Mouse (Mus musculus) kidney, adult 2 months (tissue): ENCODE measurements around the gene Rarb.

Experiments
- CTCF ChIP-seq: fragments of 200-500 bp; conservative IDR thresholded peaks from 2 replicates; pipeline ENCODE4 v1.5.1; 2011; ENCODE audit warnings: low read depth, mild to moderate bottlenecking, control low read depth, low read length, moderate library complexity, mixed read lengths; ENCODE audit not compliant: insufficient read depth, insufficient read length
- POLR2A ChIP-seq: fragments of 200-500 bp; IDR thresholded peaks from one replicate; pipeline ENCODE4 v1.6.1; 2011; ENCODE audit warnings: low read depth, low read length, control low read depth

DNA sequence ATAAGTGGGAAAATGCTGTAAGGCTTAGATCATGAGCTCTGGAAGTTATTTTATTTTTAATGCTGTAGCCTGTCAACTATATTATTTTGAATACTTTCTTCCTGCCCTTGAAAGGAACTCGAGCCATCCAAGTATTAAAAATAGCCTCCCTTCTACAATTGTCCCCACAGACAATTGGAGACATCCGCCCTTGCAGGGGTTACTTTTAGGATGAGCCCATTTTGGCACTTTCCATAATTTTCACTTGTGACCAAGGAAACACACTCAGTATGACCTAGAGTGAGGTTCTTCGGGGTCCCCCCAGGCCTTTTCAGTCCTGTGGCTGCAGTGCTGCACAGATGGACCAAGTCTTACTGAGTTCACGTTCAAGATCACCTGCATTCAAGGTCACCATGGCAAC, 119.7 kb downstream of the Rarb start:
- TF ChIP-seq CTCF, result no peak
- TF ChIP-seq POLR2A, result no peak
